Mouse (Mus musculus): ENCODE measurements around the gene Trmt6.

DNA sequence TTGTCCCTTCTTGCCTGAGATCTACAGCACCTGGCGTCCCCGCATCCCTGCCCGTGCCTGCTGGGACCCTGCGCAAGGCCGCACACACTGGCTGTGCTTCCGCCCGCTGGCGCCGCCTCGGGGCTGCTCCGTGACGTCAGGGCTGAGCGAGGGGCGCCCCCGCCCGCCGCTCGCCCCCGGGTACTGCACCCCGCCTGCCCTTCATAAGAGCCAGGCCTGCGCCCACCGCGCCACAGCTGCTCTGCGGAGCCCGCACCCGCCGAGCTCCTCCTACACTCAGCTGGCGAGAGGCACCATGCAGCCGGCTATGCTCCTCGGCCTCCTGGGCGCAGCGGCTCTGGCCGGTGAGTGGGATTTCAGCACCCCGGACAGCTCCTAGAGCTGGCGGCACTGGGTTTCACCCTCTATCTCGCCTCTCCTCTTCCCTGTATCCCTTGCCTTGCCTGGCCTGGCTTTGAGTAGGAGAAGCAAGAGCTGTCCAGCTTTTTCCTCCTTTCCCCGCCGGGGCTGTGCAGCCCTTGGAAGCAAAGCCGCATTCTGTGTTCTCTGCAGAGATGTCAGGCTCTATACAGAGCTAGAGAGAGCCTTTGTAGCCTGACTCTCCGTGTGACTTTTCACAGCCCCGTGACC is 34.3 kb downstream of the Trmt6 start:
- no peak for TF ChIP-seq TAL1 (IDR thresholded peaks at IDR 0.05; ENCODE audit: low read length)
- no peak for TF ChIP-seq GATA1 (IDR thresholded peaks at IDR 0.05; ENCODE audit: low read length)
